Mouse (Mus musculus) hindbrain, embryonic 13.5 days (tissue): ENCODE data around the gene Mrpl37. TPM values are rescaled to one million over a fixed set of nuclear protein-coding genes. Genes with fewer than 3 reads are reported as not detected.
A peak's percentile ranks its signal among the peaks of the same experiment; 100 is the strongest.

ENCODE experiments used
- ATAC-seq: fragments of 200-750 bp; cut with Nextera tagmentation; 2 replicates; pipeline ENCODE4 v1.8.0; 2017; ENCODE audit warnings: moderate TSS enrichment; ENCODE audit not compliant: low FRiP score
- H3K27ac ChIP-seq: fragments of 300-500 bp; sonication (generic); 2 replicates; pipeline ENCODE4 v1.5.1; 2015; ENCODE audit warnings: inconsistent platforms, mild to moderate bottlenecking, moderate library complexity
- H3K27me3 ChIP-seq: fragments of 300-500 bp; sonication (generic); 2 replicates; pipeline ENCODE4 v1.6.1; 2015; ENCODE audit warnings: mild to moderate bottlenecking, inconsistent platforms
- H3K36me3 ChIP-seq: fragments of 300-500 bp; sonication (generic); 2 replicates; pipeline ENCODE4 v1.6.1; 2015; ENCODE audit warnings: mild to moderate bottlenecking, inconsistent platforms
- H3K4me1 ChIP-seq: fragments of 300-500 bp; sonication (generic); replicated peaks from 2 replicates; pipeline ENCODE4 v1.6.1; 2015; ENCODE audit warnings: inconsistent platforms
- H3K4me2 ChIP-seq: fragments of 300-500 bp; sonication (generic); 2 replicates; pipeline ENCODE4 v1.6.1; 2015; ENCODE audit warnings: inconsistent platforms, mild to moderate bottlenecking, moderate library complexity
- H3K4me3 ChIP-seq: fragments of 300-500 bp; sonication (generic); 2 replicates; pipeline ENCODE4 v1.5.1; 2015; ENCODE audit warnings: mild to moderate bottlenecking, inconsistent platforms
- H3K9ac ChIP-seq: fragments of 300-500 bp; sonication (generic); 2 replicates; pipeline ENCODE4 v1.6.1; 2015; ENCODE audit warnings: mild to moderate bottlenecking, inconsistent platforms
- H3K9me3 ChIP-seq: fragments of 300-500 bp; sonication (generic); 2 replicates; pipeline ENCODE4 v1.6.1; 2016; ENCODE audit warnings: inconsistent platforms
- WGBS: fragments of 180-500 bp; shearing (Covaris S2); methylation state at CpG from one replicate; pipeline ENCODE4 v1.1.7; 2015; 5-methylcytosine and 5-hydroxymethylcytosine counted together
- polyA plus RNA-seq: library from polyadenylated mRNA; unstranded; fragments of >200 nt; fragmentation: Nextera tagmentation; extraction: Ambion mirVana; gene quantifications from 2 replicates; pipeline ENCODE4 v1.2.1, GENCODE M21; 2015

Gene Mrpl37
- polyA plus RNA-seq, 1 experiment from 2014 or later: 76.6 TPM

- Histone ChIP-seq H3K4me1 (peaks cover 21% of the 10 kb centered on the region), H3K27me3 (no peaks in the 10 kb centered on the region; the same call in 1 of the 2 replicates), H3K36me3 (peaks cover 61% of the 10 kb centered on the region), H3K4me3 (no peak overlapping the region), H3K9me3 (no peaks in the 10 kb centered on the region), H3K27ac (no peak overlapping the region), H3K9ac (no peak overlapping the region), H3K4me2 (no peak overlapping the region)
- WGBS: 90% methylated on average over 3 of the region's 3 CpGs
- ATAC-seq: no peak
Observed at GRCm38 (mm10) chr4:107063214-107063613, 3.5 kb downstream of the Mrpl37 start.

GRCm38 (mm10) chr4:107061560-107061959 lies 5.1 kb downstream of the Mrpl37 start:
- Histone ChIP-seq H3K4me1 (peaks cover 15% of the 10 kb centered on the region), H3K27ac (no peak overlapping the region), H3K36me3 (peaks cover 77% of the 10 kb centered on the region), H3K27me3 (no peaks in the 10 kb centered on the region), H3K4me2 (no peak overlapping the region), H3K4me3 (no peak overlapping the region), H3K9ac (no peak overlapping the region), H3K9me3 (no peaks in the 10 kb centered on the region)
- 95% methylated on average over 4 of the region's 4 CpGs for WGBS
- no peak for ATAC-seq

GRCm38 (mm10) chr4:107058781-107059180 lies 7.9 kb downstream of the Mrpl37 start:
- no peak overlapping the region for H3K4me2 ChIP-seq
- H3K4me1 ChIP-seq: no peaks in the 10 kb centered on the region; the same call in 1 of the 2 replicates
- WGBS: 85% methylated on average over 6 of the region's 6 CpGs
- H3K27ac ChIP-seq: no peak overlapping the region
- no peak overlapping the region for H3K4me3 ChIP-seq
- H3K27me3 ChIP-seq: no peaks in the 10 kb centered on the region
- H3K9ac ChIP-seq: no peak overlapping the region
- H3K9me3 ChIP-seq: no peaks in the 10 kb centered on the region
- ATAC-seq: no peak
- peaks cover 75% of the 10 kb centered on the region for H3K36me3 ChIP-seq

DNA sequence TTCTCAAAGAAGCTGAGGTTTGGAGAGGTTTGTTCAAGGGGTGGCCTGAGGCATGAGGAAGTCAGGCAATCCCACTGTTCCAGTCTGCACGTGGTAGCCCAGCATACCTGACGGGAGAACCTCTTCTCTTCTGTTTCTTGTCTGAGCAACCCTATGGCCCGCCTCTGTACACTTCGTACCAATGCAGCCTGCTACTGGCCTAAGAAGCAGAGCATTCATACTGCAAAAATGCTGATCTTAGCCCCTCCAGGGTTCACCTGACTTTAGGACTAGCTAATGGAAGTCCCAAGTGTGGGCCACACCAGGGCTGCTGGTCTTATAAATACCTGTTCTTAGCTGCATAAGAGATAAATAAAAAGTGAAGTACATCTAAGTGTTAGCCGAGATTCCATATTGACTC lies 8.3 kb downstream of the Mrpl37 start:
- ATAC-seq: no peak
- Histone ChIP-seq H3K27me3 (no peaks in the 10 kb centered on the region), H3K27ac (no peak overlapping the region), H3K4me3 (no peak overlapping the region), H3K9me3 (no peaks in the 10 kb centered on the region), H3K4me2 (no peak overlapping the region), H3K9ac (no peak overlapping the region), H3K4me1 (no peaks in the 10 kb centered on the region), H3K36me3 (peaks cover 71% of the 10 kb centered on the region)
- 93% methylated on average over 5 of the region's 5 CpGs for WGBS

DNA sequence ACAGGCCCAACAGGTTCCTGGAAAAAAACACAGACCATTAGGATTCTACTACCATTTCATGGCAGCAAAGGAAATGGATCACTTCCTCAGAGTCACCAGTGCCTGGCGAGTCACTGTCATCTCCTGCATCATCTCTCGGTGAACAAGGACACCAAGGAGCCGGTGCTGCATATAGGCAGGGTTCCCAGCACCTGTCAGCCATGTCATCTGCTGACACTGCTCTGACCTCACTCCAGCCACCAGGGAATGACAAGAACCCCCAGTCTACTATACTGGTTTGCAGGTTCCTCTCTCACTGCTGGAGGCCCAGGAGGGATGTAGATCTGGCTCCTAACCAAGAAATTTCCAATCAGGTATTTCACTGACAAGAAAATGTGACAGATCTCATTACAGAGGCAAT lies 10.6 kb downstream of the Mrpl37 start:
- 89% methylated on average over 3 of the region's 3 CpGs for WGBS
- H3K9ac ChIP-seq: no peak overlapping the region
- H3K4me3 ChIP-seq: no peak overlapping the region
- H3K4me2 ChIP-seq: no peak overlapping the region
- H3K36me3 ChIP-seq: peaks cover 50% of the 10 kb centered on the region
- H3K9me3 ChIP-seq: no peaks in the 10 kb centered on the region
- H3K27me3 ChIP-seq: no peaks in the 10 kb centered on the region
- 0 out of 2 replicates have a peak, but pooled peaks cover 5% of the 10 kb centered on the region for H3K4me1 ChIP-seq
- H3K27ac ChIP-seq: no peak overlapping the region
- no peak for ATAC-seq

GRCm38 (mm10) chr4:107052962-107053553 lies 13.6 kb downstream of the Mrpl37 start:
- no peak overlapping the region for H3K4me2 ChIP-seq
- no peaks in the 10 kb centered on the region for H3K27me3 ChIP-seq
- no peak overlapping the region; the same call in 1 of the 2 replicates for H3K27ac ChIP-seq
- 0 out of 2 replicates have a peak, but pooled peaks cover 5% of the 10 kb centered on the region for H3K4me1 ChIP-seq
- no peaks in the 10 kb centered on the region for H3K9me3 ChIP-seq
- no peak overlapping the region for H3K4me3 ChIP-seq
- H3K36me3 ChIP-seq: peaks cover 29% of the 10 kb centered on the region
- H3K9ac ChIP-seq: no peak overlapping the region
- ATAC-seq: no peak
- WGBS: 56% methylated on average over 5 of the region's 5 CpGs

DNA sequence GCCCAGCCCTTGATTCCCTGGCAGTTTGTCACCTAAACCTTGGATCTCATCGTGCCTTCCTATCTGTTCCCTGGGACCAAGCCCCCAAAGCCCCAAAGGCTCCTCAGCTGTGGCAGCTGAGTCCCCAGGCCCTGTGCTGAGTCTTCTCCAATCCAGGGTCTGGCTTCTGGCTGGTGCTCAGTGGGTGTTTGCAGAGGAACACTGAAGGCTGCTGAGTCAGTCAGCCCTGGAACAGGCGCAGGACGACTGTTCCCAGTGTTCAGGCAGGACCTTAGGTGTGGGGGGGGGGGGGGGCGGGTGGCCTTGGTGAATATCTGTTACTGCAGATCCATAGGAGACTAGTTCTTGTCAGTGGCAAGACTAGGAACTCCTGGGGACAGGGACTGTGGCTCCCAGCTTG lies 14.8 kb downstream of the Mrpl37 start:
- H3K27ac ChIP-seq: no peak overlapping the region
- no peak overlapping the region for H3K9ac ChIP-seq
- H3K9me3 ChIP-seq: no peaks in the 10 kb centered on the region
- peaks cover 29% of the 10 kb centered on the region for H3K36me3 ChIP-seq
- H3K4me2 ChIP-seq: no peak overlapping the region
- 0 out of 2 replicates have a peak, but pooled peaks cover 5% of the 10 kb centered on the region for H3K4me1 ChIP-seq
- 43% methylated on average over 4 of the region's 4 CpGs for WGBS
- no peak for ATAC-seq
- no peak overlapping the region for H3K4me3 ChIP-seq
- H3K27me3 ChIP-seq: no peaks in the 10 kb centered on the region

- Histone ChIP-seq H3K27ac (no peak overlapping the region), H3K9me3 (no peaks in the 10 kb centered on the region), H3K4me2 (no peak overlapping the region), H3K27me3 (no peaks in the 10 kb centered on the region), H3K4me3 (no peak overlapping the region), H3K9ac (no peak overlapping the region), H3K4me1 (0 out of 2 replicates have a peak, but pooled peaks cover 5% of the 10 kb centered on the region), H3K36me3 (peaks cover 51% of the 10 kb centered on the region)
- WGBS: 85% methylated on average over 11 of the region's 11 CpGs
- ATAC-seq: no peak
Observed at GRCm38 (mm10) chr4:107048568-107049162, 18.0 kb downstream of the Mrpl37 start.

- no peak overlapping the region for H3K4me3 ChIP-seq
- 0 out of 2 replicates have a peak, but pooled peaks cover 2% of the 10 kb centered on the region for H3K4me1 ChIP-seq
- H3K4me2 ChIP-seq: no peak overlapping the region
- no peaks in the 10 kb centered on the region for H3K27me3 ChIP-seq
- peaks cover 56% of the 10 kb centered on the region for H3K36me3 ChIP-seq
- no peak overlapping the region for H3K9ac ChIP-seq
- WGBS: 89% methylated on average over 5 of the region's 5 CpGs
- H3K27ac ChIP-seq: no peak overlapping the region
- H3K9me3 ChIP-seq: no peaks in the 10 kb centered on the region
- no peak for ATAC-seq
Observed at GRCm38 (mm10) chr4:107047806-107048205, 18.9 kb downstream of the Mrpl37 start.

- peaks cover 79% of the 10 kb centered on the region for H3K36me3 ChIP-seq
- WGBS: 97% methylated on average over 13 of the region's 13 CpGs
- ATAC-seq: no peak
Observed at GRCm38 (mm10) chr4:107045188-107045587, 21.5 kb downstream of the Mrpl37 start.

DNA sequence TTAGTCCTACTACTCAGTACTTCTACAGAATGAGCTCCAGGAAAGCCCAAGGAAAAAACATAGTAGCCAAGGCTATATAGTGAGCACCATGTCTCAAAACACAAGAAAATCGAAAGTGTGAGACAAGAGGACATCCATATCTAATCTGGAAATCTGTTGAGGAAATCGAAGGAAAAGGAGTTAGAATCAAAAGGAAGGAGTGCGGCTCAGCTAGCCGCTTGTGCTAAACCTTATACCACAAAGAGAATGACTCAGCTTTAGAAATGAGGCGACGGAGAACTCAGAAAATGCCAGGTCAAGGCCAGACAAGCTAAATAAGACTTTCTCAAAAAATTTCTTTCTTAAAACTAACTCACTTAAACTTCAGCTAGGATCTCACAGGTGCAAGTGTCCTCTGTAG lies 24.4 kb downstream of the Mrpl37 start:
- H3K36me3 ChIP-seq: peaks cover 90% of the 10 kb centered on the region
- H3K4me3 ChIP-seq: no peak overlapping the region
- 97% methylated on average over 6 of the region's 6 CpGs for WGBS
- no peak overlapping the region for H3K27ac ChIP-seq
- H3K9me3 ChIP-seq: no peaks in the 10 kb centered on the region
- no peak overlapping the region for H3K4me2 ChIP-seq
- no peak overlapping the region for H3K9ac ChIP-seq
- H3K4me1 ChIP-seq: peaks cover 15% of the 10 kb centered on the region
- no peaks in the 10 kb centered on the region for H3K27me3 ChIP-seq
- ATAC-seq: no peak

More at GRCm38 (mm10) chr4:107045188-107045587, 21.5 kb downstream of the Mrpl37 start:
- H3K9ac ChIP-seq: no peak overlapping the region
- no peaks in the 10 kb centered on the region for H3K9me3 ChIP-seq
- H3K27ac ChIP-seq: no peak overlapping the region
- H3K4me2 ChIP-seq: no peak overlapping the region
- no peak overlapping the region for H3K4me3 ChIP-seq
- H3K4me1 ChIP-seq: no peaks in the 10 kb centered on the region
- no peaks in the 10 kb centered on the region for H3K27me3 ChIP-seq

DNA sequence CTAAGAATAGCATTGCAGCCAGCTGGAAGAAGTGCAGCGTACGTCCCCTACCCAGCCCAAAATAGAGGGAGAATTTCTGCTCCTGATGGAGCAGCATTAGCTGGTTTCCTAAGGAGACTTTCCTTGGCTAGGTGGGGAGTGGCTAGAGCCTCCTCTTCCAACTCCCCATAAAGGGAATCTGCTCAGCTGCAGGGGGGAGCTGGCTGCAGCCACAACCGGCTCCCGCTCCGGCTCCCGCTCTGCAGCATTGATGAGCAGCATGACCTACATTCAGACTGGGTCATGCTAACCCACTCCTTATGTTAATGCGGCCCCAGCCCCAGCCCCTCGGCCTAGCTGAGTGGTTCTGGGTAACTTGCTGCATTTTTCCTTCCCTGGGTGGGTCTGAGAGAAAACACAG lies 27.4 kb downstream of the Mrpl37 start:
- no peak overlapping the region for H3K4me2 ChIP-seq
- H3K4me3 ChIP-seq: no peak overlapping the region
- H3K9me3 ChIP-seq: no peaks in the 10 kb centered on the region
- peaks cover 15% of the 10 kb centered on the region for H3K4me1 ChIP-seq
- peak; percentile 61; the same call in 1 of the 2 replicates for ATAC-seq
- H3K27me3 ChIP-seq: no peaks in the 10 kb centered on the region
- 39% methylated on average over 8 of the region's 8 CpGs for WGBS
- H3K36me3 ChIP-seq: peaks cover 89% of the 10 kb centered on the region
- H3K9ac ChIP-seq: peak overlapping the region; percentile 20; the same call in 1 of the 2 replicates
- H3K27ac ChIP-seq: peak overlapping the region; percentile 77

DNA sequence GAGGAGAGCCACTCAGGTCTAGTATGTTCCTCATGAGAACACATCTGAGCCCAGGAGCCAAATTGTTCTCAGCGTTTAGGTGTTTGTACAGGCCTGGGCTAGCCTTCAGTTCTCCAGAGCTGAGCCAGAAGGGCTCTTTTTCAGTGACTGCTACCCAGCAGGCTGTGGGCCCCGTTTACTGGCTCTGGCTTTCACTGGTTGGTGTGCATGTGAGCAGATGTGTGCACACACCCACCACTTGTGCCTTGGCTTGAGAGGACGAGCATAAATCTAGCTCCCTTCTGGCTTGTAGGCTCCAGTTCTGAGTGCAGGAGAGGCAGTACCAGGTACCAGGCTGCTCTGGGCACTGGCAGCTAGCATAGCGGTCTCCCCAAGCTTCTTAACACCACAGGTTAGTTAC lies 28.4 kb downstream of the Mrpl37 start:
- 89% methylated on average over 4 of the region's 4 CpGs for WGBS
- H3K36me3 ChIP-seq: peaks cover 88% of the 10 kb centered on the region

More for the DNA sequence above, 28.4 kb downstream of the Mrpl37 start:
- Histone ChIP-seq H3K9me3 (no peaks in the 10 kb centered on the region), H3K27me3 (no peaks in the 10 kb centered on the region), H3K9ac (no peak overlapping the region), H3K4me2 (no peak overlapping the region), H3K4me1 (peaks cover 15% of the 10 kb centered on the region), H3K27ac (peak overlapping the region; percentile 77), H3K4me3 (no peak overlapping the region)
- no peak for ATAC-seq
